Mouse (Mus musculus) thymus, postnatal 4 days (tissue): ENCODE results near the gene Rragc.

Source experiments
- DNase-seq: peaks from one replicate; pipeline ENCODE4 v3.0.0; 2021

Rragc gene

DNA sequence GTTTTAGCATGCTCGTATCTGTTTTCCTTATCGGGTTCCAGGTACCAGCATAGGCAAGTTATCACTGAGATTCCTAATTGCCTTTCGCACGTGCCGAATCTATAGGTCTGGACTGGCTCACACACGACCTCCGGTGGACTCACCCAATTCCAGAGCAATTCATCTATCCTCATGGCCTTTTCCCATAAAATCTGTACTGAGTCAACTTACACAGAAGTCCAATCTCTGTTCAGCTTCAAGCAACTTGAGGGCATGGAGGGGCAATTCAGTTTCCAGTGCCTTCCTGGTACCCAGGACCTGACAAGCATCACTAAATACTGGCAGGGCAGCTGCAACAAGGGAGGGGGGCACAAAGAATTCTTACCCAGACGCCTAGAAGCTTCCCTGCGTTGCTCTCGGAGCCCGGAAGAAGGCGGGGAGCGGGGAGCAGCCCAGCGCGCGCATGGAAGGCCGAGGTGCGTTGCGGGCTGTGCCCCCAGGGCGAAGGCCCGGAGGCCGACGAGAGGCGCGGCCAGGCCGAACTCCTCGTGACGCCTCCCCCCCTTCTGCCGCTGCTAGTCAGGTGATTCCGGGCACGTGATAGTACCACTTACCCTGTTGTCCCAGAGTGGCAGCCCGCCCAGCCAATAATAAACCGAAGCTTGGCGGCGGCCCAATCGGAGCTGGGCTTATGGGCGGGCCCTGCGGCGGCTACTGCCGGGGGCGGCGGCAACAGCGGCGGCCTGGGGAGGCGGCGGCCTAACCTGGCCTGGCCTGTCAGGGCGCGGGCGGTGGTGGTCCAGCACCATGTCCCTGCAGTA is at the start of gene Rragc:
TSS of gene Rragc (plus strand) at position 699 of the 800 bp plus-strand sequence.
- DNase-seq = peak; percentile 100

DNA sequence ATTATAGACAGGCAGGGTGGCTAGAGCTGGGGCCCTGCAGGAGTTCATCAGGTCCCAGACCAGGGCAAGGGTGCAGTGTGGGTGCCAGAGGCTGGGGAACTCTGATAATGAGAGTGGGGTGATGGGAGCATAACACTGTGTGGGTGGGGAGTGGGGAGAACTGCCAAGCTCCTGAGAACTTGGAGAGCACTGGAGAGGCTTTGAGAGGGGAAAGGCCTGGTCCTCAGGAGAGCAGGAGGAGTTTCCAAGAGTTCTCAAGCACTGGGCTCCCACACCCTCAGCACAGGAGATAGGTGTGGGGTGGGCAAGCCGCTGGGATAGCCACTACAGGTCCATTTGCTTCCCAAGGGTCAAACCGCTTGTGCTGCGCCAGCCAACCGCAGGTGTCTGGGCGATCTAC is 23.5 kb upstream of the Rragc start:
- no peak for DNase-seq

DNA sequence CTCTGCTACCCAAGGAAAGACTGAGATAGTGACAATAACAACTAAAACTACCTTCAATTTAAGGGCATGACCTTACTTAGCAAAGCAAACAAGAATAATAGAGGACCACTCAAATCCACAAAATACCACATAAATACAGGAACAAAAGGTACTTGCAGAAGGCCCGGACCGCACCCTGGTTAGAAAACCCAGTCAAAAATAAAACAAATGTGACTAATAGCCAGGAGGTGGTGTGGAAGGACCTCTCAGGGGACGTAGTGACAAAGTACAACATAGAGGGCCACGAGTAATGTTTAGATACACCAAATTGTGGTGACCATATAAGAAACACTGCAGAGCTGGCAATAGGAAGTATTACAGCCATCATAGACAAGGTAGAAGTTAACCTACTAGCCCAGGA is 23.0 kb upstream of the Rragc start:
- no peak for DNase-seq

DNA sequence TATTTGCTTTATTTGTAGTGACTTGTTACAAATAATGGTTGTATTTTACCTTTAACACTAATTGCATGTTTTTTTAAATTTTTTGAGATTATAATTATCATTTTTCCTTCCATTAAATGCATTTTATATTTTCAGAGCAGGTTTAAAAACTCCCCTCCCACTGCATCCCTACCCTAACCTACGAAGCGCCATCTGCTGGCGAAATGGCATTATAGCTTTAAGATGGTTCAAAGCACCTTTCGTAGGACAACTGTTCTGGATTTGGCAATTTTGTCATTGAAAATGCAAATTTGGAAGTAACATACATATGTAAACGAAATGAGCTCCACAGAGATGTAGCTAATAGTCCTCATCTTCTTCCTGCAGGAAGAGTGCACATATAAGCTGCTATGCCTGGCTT is 18.6 kb upstream of the Rragc start:
- peak; percentile 74 for DNase-seq

DNA sequence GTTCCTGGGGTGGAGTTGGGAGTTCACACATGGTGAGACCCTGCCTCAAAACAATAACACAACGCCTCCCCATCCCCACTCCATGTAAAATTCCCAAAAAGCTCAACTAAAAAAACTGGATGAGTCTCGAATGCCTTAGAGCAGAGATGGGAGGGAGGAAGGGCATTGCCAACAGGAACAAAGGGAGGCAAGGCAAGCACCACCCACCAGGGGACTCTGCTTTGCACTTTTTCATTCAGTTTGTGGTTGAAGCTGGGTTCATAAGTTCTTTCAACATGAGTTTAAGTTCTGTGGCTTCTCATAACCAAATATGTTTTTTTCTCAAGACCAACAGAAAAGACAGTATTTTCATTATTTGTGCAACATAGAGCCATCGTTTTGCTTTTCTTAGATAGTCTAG is 13.8 kb upstream of the Rragc start:
- DNase-seq = no peak

DNA sequence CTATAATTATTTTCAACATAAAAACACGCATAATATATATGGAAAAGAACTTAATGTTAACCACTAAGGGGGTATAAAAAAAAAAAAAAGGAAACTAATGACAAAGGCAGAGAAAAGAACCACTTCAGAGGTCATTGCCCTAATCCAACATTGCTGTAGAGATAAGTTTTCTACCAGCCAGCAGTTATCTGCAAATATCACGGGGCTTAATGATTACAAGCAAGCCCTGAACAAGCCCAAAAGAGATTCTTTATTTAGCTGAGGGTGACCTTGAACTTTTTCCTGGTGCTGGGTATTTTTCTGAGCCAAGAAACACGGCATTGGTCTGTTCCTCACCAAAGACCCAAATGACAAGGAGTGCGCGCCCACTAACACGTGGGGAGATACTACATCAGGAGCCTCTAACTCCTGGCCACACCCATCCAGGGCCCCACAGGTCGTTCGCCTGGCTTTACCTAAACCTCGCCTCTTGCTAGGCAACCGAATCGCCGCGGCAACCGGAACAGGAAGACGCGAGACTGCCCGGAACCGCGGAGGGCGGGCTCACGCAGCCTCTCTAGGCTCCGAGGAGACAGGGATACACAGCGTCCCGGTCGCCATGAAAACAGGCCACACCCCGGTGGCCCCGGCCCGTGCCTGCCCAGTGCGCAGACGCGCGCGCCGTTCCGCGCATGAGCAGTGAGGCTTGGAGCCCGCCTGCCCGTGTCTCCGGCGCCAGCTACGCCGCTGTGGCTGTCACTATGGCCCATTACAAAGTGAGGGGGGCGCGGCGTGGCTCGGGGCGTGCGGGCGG is 12.7 kb upstream of the Rragc start, which contains the start of gene Mycbp:
TSS of gene Mycbp (plus strand) at position 500 of the 793 bp plus-strand sequence.
- peak; percentile 99 for DNase-seq

DNA sequence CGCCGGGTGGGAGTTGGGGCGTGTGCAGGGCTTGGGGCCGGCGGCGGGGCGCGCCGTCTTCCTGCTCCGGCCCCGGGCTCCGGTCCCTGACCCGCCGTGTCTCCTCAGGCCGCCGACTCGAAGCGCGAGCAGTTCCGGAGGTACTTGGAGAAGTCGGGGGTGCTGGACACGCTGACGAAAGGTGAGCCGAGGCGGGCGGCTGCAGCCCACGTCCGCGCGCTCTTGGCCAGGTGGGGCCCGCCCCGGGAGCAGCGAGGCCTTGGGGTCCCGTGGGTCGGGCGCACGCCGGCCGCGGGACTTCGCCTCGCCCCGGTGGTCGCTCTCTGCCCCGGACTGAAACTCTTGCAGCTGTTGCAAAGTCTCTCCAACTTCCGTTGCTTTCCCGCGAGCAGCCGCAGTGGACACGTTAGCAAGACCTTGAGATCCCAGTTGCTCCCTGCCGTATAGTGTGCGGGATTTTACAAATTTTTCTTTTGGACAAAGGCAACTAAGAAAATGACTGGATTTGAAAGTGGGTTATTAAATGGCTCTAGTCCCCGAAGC is 12.0 kb upstream of the Rragc start:
- DNase-seq = no peak

DNA sequence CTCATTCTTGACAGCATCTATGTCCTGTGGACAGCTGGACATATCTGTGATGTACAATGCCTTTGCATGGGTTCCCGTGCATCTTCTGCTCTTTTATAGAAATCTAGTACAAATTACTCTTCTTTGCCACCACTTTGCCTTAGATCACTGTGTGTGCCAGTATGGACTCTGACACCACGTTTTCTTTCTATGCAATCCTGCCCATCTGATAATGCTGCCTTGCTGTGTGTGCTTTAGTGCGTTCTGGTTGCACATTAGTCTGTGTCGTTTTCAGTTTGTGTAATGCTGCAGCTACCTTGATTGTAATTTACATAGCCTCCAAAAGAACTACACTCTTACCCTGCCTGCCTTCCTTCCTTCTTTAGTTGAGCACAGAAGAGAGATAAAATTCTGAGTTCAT is 5.7 kb upstream of the Rragc start:
- no peak for DNase-seq

DNA sequence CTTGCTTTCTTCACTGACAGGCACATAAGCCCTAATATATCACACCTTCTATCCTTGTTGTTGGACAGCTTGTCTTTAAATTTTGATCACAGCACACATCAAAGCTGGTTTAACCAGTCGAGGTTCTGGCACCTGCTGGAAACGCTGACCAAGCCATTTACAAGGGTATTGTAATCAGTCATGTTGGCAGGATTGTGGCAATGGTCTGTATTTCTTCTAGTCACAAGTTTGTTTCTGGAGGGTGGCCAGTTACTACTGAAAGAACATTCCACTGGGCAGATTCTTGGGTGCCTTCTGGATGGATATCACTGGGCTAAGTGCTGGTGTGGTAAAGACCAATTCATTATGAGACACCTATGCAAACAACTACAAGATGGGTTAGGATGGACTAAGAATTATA is 4.8 kb upstream of the Rragc start:
- no peak for DNase-seq

DNA sequence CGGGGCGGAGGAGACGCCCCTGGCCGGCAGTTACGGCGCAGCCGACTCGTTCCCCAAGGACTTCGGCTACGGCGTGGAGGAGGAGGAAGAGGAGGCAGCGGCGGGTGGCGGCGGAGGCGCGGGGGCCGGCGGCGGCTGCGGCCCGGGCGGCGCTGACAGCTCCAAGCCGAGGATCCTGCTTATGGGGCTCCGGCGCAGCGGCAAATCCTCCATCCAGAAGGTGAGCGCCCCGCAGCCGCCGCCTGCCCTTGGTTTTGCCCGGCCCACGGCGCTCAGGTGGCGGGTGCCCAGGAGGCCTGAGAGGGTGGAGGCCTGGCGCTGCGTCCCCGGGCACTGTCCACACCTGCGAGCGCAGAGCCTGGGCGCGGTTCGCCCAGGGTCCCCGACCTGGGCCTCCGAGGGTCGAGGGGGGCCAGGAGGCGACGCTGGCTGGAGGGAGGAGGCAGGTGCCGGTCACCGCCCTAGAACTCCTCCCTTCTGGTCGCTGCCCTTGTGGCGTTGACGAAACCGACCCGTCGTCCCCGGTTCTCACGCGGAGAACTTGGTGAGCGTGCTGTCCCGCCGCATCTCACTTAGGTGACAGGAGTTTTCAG is 398 bp downstream of the Rragc start, which contains the start of gene 4930535I16Rik:
TSS of gene 4930535I16Rik (minus strand) at position 475 of the 593 bp plus-strand sequence.
- DNase-seq = no peak

DNA sequence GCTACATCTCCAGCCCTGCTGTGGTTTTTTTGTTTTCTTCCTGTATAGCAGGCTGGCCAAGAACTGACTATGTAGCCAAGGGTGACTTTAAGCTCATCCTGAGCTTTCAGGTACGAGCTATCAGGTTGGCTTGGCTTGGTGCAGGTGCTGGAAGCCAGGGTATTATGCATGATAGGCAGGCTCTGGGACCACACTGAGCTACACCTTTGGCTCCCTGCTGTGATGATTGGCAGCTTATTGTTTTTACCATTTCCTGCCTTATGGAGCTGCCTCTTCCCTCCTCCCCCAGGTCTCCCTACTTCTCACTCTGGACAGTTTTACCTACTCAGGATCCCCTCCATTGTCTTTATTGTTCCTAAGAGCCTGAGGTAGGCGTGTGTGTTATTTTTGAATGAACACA is 1.6 kb downstream of the Rragc start:
- no peak for DNase-seq

DNA sequence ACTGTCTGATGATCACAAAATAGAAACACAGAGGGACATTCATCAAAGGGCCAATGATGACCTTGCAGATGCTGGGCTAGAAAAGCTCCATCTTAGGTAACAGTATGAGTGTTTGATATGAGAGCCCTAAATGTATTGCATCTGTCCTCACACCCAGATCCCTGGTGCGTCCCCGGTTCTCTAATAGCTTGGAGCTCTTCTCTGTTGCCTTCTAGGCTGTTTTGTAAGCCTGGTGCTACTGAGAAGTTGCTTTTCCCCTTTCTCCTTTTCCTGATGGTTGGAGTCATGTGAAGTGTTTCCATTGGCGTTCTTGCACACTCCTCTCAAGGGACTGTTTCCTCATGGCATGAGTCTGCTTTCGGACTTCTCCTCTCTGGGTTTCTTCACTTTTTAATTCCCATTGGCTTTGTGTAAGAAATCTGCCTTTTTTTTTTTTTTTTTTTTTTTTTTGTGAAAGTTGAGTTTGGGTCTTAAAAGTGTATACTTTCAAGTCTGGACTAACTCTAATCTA is 3.9 kb downstream of the Rragc start:
- DNase-seq = no peak

DNA sequence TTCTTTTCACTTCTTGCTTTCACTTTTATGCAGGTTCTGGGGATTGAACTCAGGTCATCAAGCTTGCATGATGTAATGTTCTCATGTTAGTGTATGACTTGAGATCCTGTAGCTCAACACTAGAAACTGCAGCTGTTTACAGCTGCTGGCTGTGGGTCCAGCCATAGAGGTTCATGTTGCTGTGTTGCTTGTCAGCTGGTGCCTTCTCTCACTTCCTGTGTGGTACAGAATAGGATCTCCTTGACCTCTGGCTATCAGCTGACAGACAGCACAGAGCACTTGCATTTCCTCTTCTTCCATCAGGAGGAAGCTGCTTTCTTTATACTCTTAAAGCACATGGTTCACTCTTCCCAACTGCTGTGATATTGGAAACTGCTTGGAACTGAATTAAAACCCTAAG is 10.7 kb downstream of the Rragc start:
- no peak for DNase-seq

DNA sequence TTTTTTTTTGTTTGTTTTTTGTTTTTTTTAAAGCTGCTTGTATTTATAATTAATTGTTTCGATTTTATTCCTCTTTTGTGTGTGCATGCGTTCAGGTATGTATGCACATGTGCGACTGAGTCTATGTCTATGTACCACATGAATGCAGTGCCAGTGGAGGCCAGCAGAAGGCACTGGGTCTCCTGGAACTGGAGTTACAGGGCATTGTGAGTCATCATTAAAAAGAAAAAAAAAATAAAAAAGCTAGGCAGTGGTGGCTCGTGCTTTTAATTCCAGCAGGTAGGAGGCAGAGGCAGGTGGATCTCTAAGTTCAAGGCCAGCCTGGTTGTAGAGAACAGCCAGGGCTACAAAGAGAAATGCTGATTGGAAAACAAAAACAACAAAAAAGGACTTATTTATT is 12.7 kb downstream of the Rragc start:
- DNase-seq = no peak

DNA sequence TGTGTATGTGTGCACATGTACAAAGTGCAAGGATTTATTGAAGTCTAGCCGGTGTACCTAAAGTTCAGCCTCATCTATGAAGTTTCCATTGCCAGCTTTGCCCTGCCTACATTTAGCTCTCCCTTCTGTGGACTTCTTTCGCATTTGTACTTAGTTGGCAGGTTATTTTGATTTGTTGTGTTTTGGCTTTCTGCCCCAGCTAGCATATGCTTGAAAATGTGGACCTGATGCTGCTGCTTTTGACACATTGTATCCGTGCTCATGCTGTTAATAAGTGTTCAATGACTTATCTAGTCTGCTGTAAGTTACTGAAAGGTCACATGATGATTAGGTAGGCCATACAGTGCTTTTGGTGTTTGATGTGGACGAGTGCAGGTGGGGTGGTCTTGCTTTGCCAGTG is 17.1 kb downstream of the Rragc start:
- no peak for DNase-seq

DNA sequence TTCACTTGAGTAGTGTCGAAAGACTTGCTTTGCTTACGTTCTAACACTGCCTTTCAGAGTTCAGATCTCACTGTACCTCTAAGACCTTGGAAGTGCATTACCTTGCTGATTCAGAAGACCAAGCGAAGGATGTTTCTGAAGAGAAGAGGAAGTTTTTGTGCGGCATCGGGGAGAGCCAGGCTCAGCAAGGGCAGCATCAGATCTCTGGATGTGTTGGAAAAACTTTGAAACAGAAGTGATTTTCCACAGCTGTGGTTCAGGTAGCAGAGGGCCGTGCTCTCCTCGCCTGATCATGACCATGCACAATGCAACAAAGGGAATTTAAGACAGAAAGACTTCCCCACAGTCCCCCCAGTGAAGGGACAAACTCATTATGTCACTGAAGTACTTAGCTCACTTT is 18.8 kb downstream of the Rragc start:
- no peak for DNase-seq

DNA sequence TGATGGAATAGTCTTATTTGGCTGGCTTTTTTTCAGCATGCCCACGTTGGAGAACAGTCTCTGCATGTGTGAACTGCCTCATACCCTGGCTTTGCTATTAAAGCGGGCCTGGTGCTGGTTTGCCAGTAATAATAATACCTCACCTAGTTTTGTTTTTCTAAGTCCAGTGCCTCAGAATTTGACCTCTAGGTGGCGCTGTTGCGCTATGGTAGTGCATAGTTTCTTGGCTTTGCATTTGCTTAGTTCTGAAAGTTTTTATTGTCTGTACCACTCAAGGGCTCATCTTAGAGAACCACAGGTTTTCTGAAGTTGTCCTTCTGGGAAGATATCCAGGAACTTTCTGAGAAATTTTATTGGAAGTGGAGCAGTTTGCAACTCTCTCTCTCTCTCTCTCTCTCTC is 22.6 kb downstream of the Rragc start:
- DNase-seq = peak; percentile 87

DNA sequence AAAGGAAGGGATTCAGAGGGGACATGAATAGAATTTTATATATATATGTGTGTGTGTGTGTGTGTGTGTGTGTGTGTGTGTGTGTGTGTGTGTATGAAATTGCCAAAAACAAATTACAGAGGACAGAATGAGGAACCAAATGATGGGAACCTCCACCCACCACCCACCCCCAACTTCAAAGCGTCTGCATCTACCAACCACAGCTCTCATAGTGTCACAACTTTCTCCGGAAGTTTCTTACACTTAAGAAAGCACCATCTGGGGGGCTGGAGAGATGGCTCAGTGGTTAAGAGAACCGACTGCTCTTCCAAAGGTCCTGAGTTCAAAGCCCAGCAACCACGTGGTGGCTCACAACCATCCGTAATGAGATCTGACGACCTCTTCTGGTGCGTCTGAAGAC is 23.6 kb downstream of the Rragc start:
- DNase-seq = peak; percentile 37

DNA sequence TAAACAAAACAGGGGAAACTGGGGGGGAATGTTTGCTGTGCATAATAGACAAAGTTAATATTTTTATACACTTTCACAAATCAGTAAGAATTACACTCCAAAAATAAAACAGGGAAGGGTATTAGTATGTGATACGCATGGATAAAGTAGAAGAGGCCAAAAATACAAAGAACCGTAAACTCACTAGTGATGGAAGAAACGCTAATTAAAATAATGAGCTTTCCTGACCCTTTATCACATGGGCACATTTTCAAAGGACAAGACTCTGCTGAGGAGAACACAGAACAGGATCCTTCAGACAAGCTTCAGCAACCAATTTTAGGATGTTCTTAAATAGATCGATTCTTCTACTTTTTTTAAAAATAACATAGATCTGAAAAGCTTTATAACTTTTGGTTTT is 29.5 kb downstream of the Rragc start:
- DNase-seq = no peak

DNA sequence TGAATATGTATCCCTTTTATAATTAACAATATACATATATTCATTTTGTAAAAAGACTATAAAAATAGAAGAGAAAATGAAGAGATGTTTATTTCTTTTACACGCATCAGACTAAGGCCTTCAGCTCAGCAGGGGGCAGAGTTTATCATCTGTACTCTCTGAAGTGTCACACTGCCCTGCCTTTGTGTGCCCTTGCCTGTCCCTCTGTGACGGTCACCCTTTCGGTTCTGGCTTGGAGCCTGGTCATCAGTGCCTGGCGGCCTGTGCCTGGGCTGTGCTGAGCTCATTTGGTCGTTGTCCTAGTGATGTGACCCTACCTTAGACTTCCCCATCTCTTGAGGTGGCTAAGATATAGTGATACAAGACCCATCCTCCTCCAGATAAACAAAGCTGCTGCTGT is 29.9 kb downstream of the Rragc start:
- no peak for DNase-seq

DNA sequence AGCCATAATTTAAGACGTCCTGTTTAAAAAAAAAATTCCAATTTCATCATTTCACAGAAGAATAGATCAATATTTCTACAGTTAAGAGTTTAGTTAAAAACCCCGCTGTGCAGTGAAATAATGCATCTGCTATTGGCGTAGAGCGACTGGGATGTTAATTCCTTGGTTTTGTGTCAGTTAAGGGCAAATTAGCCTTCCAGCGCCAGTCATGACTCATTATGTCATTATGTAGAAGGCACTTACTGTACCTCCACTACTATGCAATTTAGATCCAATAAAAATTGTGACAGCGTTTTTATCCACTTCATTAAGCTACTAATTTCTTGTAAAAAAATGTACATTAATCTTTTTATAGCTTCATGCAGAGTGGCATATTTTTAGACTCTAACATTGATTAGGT is 31.7 kb downstream of the Rragc start:
- no peak for DNase-seq

DNA sequence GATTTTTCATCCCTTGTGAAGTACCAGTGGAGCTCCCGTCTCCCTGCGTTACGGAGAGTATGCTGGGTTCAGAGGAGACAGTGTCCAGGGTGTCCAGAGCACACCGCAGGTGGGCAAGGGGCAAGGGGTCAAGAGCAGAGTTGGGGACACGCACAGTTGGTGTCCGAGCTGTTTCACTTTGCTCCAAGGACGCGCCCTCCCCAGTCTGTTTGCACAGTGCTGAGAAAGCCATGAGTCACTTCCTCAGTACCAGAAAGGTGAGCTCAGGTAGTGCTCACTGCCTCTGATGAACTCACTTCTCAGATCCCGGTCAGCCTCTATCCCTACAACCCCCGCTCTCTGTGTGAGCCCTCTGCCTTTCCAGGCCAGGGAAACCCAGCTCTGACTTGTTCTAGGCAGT is 32.4 kb downstream of the Rragc start:
- no peak for DNase-seq

DNA sequence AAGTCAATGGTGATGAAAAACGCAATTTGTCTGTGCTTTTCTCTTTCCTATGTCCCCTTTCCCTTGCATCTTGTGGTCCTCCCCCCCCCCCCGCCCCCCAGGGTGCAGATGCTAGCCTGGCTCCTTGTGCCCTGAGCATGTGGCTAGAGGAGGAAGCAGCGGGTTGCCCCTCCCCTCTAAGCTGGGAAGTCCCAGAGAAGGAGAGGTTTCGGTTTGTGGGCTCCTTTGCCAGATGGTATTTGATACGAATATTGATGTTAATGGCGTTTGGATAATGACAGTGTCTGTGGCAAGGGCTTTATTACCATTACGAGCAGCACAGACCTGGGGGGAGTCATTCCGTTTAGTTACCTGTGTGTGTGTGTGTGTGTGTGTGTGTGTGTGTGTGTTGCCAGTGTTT is 34.8 kb downstream of the Rragc start:
- no peak for DNase-seq
